Mouse (Mus musculus) ES-E14 (cell line): Measurements from ENCODE around the gene Dnajc6.

Experiments
- CHD2 ChIP-seq: IDR thresholded peaks from 2 replicates; pipeline ENCODE4 v1.6.1; 2014; ENCODE audit warnings: mild to moderate bottlenecking, low read depth, low read length, inconsistent platforms
- HCFC1 ChIP-seq: IDR thresholded peaks from 2 replicates; pipeline ENCODE4 v1.6.1; 2012; ENCODE audit warnings: low read length, inconsistent platforms, borderline replicate concordance; ENCODE audit not compliant: insufficient read depth
- MAFK ChIP-seq: IDR thresholded peaks from 2 replicates; pipeline ENCODE4 v1.6.1; 2014; ENCODE audit warnings: mild to moderate bottlenecking, low read depth, low read length, inconsistent platforms; ENCODE audit not compliant: insufficient read depth
- ZC3H11A ChIP-seq: IDR thresholded peaks from 2 replicates; pipeline ENCODE4 v1.6.1; 2012; ENCODE audit warnings: low read depth, mild to moderate bottlenecking, inconsistent platforms, low read length, borderline replicate concordance
- ZNF384 ChIP-seq: IDR thresholded peaks from 2 replicates; pipeline ENCODE4 v1.6.1; 2012; ENCODE audit warnings: low read depth, low read length, inconsistent platforms

GRCm38 (mm10) chr4:101650961-101651360 lies 154.5 kb downstream of the Dnajc6 start:
- no peak for TF ChIP-seq ZC3H11A
- TF ChIP-seq ZNF384, result no peak
- no peak for TF ChIP-seq HCFC1
- TF ChIP-seq CHD2, result no peak
- no peak for TF ChIP-seq MAFK
